Mouse (Mus musculus): ENCODE measurements around the gene Fam207a. TPM values are rescaled to one million over a fixed set of nuclear protein-coding genes. Genes with fewer than 3 reads are reported as not detected.

Gene Fam207a
- total and polyA plus RNA-seq, 3 experiments, result 70.6 to 74.0 TPM; not detected in 1

DNA sequence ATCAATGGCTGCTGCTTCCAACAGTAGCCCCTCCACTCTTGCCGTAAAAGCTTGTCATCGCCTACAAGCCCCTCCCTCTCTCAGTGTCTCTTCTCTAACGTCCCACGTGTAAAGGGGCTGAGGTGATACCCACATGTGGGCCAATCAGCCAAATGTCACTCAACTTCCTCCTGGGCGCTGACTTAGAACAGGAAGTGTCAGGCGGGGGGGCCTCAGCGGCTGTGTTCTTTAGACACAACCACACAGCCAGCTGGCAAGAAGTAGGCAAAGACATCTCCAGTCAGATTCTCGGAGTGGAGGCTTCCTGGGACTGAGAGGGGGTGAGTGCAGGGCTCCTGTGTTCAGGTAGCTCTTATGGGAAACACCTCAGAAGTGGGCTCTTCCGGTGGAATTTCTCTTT is 14.6 kb upstream of the Fam207a start, which contains the start of gene Itgb2 (continued):
- TF ChIP-seq NRF1 (IDR thresholded peaks at IDR 0.05; ENCODE audit: insufficient read depth, low read depth, low read length, poor library complexity, severe bottlenecking) (no peak), TBP (IDR thresholded peaks at IDR 0.05; ENCODE audit: low read depth, low read length) (0 out of 2 replicates have a peak, but pooled peaks have one; percentile 62), NELFE (IDR thresholded peaks at IDR 0.05; ENCODE audit: low read depth, low read length) (peak; percentile 55), CHD2 (IDR thresholded peaks at IDR 0.05; ENCODE audit: low read length) (no peak), MXI1 (IDR thresholded peaks at IDR 0.05; ENCODE audit: low read depth, low read length) (peak; percentile 99), RAD21 (IDR thresholded peaks at IDR 0.05; ENCODE audit: low read depth, low read length) (no peak), USF1 (IDR thresholded peaks at IDR 0.05; ENCODE audit: low read depth, low read length) (peak; percentile 56), ZMIZ1 (IDR thresholded peaks at IDR 0.05; ENCODE audit: low read depth, low read length) (no peak), KAT2A (conservative IDR thresholded peaks at IDR 0.05; ENCODE audit: low read depth, low read length) (no peak), TCF12 (IDR thresholded peaks at IDR 0.05; ENCODE audit: low read depth, low read length) (peak; percentile 34; the same call in 1 of the 2 replicates), ZNF384 (IDR thresholded peaks at IDR 0.05; ENCODE audit: low read depth, low read length) (no peak), ETS1 (IDR thresholded peaks at IDR 0.05; ENCODE audit: low read depth, low read length) (peak; percentile 91), POLR2AphosphoS2 (IDR thresholded peaks at IDR 0.05; ENCODE audit: low read length) (no peak), ELF1 (IDR thresholded peaks at IDR 0.05; ENCODE audit: low read depth, low read length) (peak; percentile 88), MAFK (IDR thresholded peaks at IDR 0.05; ENCODE audit: borderline replicate concordance, low read depth, low read length) (no peak), GATA1 (IDR thresholded peaks at IDR 0.05; ENCODE audit: low read depth, low read length) (no peak), MAX (IDR thresholded peaks at IDR 0.05; ENCODE audit: low read length) (peak; percentile 95), ZKSCAN1 (IDR thresholded peaks at IDR 0.05; ENCODE audit: low read depth, low read length) (no peak), MYB (IDR thresholded peaks at IDR 0.05; ENCODE audit: low read depth, low read length) (no peak), POLR2AphosphoS5 (IDR thresholded peaks at IDR 0.05; ENCODE audit: borderline replicate concordance, low read depth, low read length) (no peak), MEF2A (IDR thresholded peaks at IDR 0.05; ENCODE audit: extremely low read depth, insufficient replicate concordance, low read depth, low read length, poor library complexity, severe bottlenecking) (no peak), POLR2A (IDR thresholded peaks at IDR 0.05; ENCODE audit: control insufficient read depth in 1 of 2, insufficient read depth in 1 of 2, low read depth in 1 of 2, low read length in 2 of 2, poor library complexity in 1 of 2) (peak in 1 of 2 experiments; percentile 75; a peak in 2 of 4 replicates), RCOR1 (IDR thresholded peaks at IDR 0.05; ENCODE audit: low read depth, low read length) (no peak)

- Histone ChIP-seq H3K4me3 (ENCODE audit: control insufficient read depth in 1 of 2, insufficient read depth in 1 of 2, low read depth in 2 of 2, low read length in 2 of 2) (no peak overlapping the region), H3K9ac (ENCODE audit: control insufficient read depth, low read depth, low read length, poor library complexity, severe bottlenecking) (no peak overlapping the region), H3K79me2 (ENCODE audit: control insufficient read depth, insufficient read depth, low read length, poor library complexity) (peaks cover 7% of the 10 kb centered on the region), H3K36me3 (ENCODE audit: control insufficient read depth in 1 of 2, insufficient read depth in 2 of 2, low read length in 2 of 2) (peaks cover 0 to 17% of the 10 kb centered on the region in 2 experiments; a peak in 2 of 4 replicates), H3K4me1 (ENCODE audit: control insufficient read depth in 1 of 2, insufficient read depth in 2 of 2, low read length in 2 of 2) (peaks cover 0 to 26% of the 10 kb centered on the region in 2 experiments; a peak in 3 of 4 replicates), H3K27ac (ENCODE audit: control insufficient read depth, low read depth, low read length) (no peak overlapping the region), H3K9me3 (replicated peaks; ENCODE audit: insufficient read depth, low read length) (no peaks in the 10 kb centered on the region), H3K27me3 (ENCODE audit: control insufficient read depth in 1 of 2, insufficient read depth in 2 of 2, low read length in 2 of 2) (no peaks in the 10 kb centered on the region)
- TF ChIP-seq KAT2A (conservative IDR thresholded peaks at IDR 0.05; ENCODE audit: low read depth, low read length) (no peak), MYC (IDR thresholded peaks at IDR 0.05; ENCODE audit: low read depth, low read length) (0 out of 2 replicates have a peak, but pooled peaks have one; percentile 2)
- DNase-seq (ENCODE audit: low read depth, low spot score), result no peak
Measured at GRCm38 (mm10) chr10:77528634-77529033, 13.0 kb upstream of the Fam207a start.

Measured in MEL (cell line).